Mouse (Mus musculus) C2C12 (cell line): Measurements from ENCODE around the gene Grip1. TPM values are rescaled to one million over a fixed set of nuclear protein-coding genes. Genes with fewer than 3 reads are reported as not detected.

Experiments
- H3K27me3 ChIP-seq: one replicate; pipeline ENCODE4 v1.6.1; 2011; ENCODE audit not compliant: control insufficient read depth, insufficient read depth, insufficient read length
- H3K36me3 ChIP-seq: one replicate; pipeline ENCODE4 v1.6.1; 2011; ENCODE audit not compliant: control insufficient read depth, insufficient read depth
- H3K4me3 ChIP-seq: one replicate; pipeline ENCODE4 v1.5.1; 2011; ENCODE audit warnings: mild to moderate bottlenecking, control low read depth; ENCODE audit not compliant: poor library complexity, insufficient read depth, severe bottlenecking
- H3K79me2 ChIP-seq: one replicate; pipeline ENCODE4 v1.6.1; 2011; ENCODE audit not compliant: control insufficient read depth, insufficient read depth
- H3K79me3 ChIP-seq: one replicate; pipeline ENCODE4 v1.6.1; 2011; ENCODE audit warnings: low read depth, control low read depth
- H3ac ChIP-seq: one replicate; pipeline ENCODE3; 2011; ENCODE audit warnings: low read depth; ENCODE audit not compliant: control insufficient read depth, insufficient read length
- CEBPB ChIP-seq: IDR thresholded peaks from one replicate; pipeline ENCODE4 v1.6.1; 2011; ENCODE audit warnings: low read depth, mild to moderate bottlenecking, control low read depth, moderate library complexity
- CTCF ChIP-seq: IDR thresholded peaks from one replicate; pipeline ENCODE4 v1.5.1; 2011; ENCODE audit not compliant: control insufficient read depth, insufficient read depth, insufficient read length
- FOSL1 ChIP-seq: IDR thresholded peaks from one replicate; pipeline ENCODE4 v1.8.0; 2011; ENCODE audit warnings: mild to moderate bottlenecking, low read length; ENCODE audit not compliant: poor library complexity, insufficient read depth, severe bottlenecking
- MAX ChIP-seq: IDR thresholded peaks from one replicate; pipeline ENCODE4 v1.6.1; 2011; ENCODE audit warnings: mild to moderate bottlenecking, control low read depth
- MYOD1 ChIP-seq: IDR thresholded peaks from one replicate; pipeline ENCODE4 v1.6.1; 2011; ENCODE audit warnings: low read depth; ENCODE audit not compliant: control insufficient read depth, insufficient read length
- MYOG ChIP-seq: IDR thresholded peaks from one replicate; pipeline ENCODE4 v1.6.1; 2011; ENCODE audit not compliant: control insufficient read depth, insufficient read length; ENCODE audit errors: extremely low read depth
- USF1 ChIP-seq: IDR thresholded peaks from one replicate; pipeline ENCODE4 v1.6.1; 2011; ENCODE audit warnings: low read depth, mild to moderate bottlenecking, control low read depth, moderate library complexity
- polyA plus RNA-seq: library from polyadenylated mRNA; unstranded; fragments of >200 nt; fragmentation: generic; extraction: Trizol; gene quantifications from one replicate; pipeline ENCODE4 v1.2.1, GENCODE M21; 2012; ENCODE audit warnings: missing spikeins

Gene Grip1
- polyA plus RNA-seq, 1 experiment, result 0.02 TPM

- Histone ChIP-seq H3K27me3 (no peaks in the 10 kb centered on the region), H3K4me3 (no peak overlapping the region), H3ac (no peak overlapping the region), H3K79me2 (no peaks in the 10 kb centered on the region), H3K79me3 (no peaks in the 10 kb centered on the region), H3K36me3 (no peaks in the 10 kb centered on the region)
- TF ChIP-seq MYOD1 (peak; percentile 93), MYOG (no peak)
These were observed 119.5 kb downstream of the Grip1 start for GRCm38 (mm10) chr10:119573134-119573533.

- Histone ChIP-seq H3K27me3 (no peaks in the 10 kb centered on the region), H3K79me3 (no peaks in the 10 kb centered on the region), H3ac (no peak overlapping the region), H3K4me3 (no peak overlapping the region), H3K79me2 (no peaks in the 10 kb centered on the region), H3K36me3 (no peaks in the 10 kb centered on the region)
- TF ChIP-seq CTCF (no peak), MYOG (no peak), FOSL1 (no peak), MYOD1 (no peak), USF1 (no peak), MAX (no peak), CEBPB (no peak)
These were observed 122.2 kb downstream of the Grip1 start for GRCm38 (mm10) chr10:119575780-119576179.

DNA sequence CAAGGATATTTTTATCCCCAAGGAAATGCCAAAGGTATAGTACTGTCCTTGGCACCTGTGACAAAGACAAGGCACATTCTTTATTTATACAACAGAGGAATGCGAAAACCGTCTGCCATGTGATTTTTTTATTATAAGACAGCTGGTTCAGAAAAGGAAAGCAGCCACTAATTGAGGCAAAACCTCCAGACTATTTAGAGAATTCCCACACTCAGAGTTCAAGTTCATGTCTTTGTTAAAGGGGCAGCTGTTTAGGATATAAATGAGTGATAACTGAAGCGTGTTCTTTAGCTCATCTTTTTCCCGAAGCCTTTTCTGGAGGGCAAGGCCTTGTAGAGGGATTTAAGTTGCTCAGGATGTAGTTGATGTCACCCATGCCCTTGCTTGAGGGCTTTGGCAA is 126.4 kb downstream of the Grip1 start:
- no peak overlapping the region for H3ac ChIP-seq
- no peaks in the 10 kb centered on the region for H3K36me3 ChIP-seq
- TF ChIP-seq CEBPB (no peak), USF1 (no peak), CTCF (no peak), MAX (no peak), MYOD1 (no peak), MYOG (no peak), FOSL1 (no peak)
- H3K27me3 ChIP-seq, result no peaks in the 10 kb centered on the region
- H3K4me3 ChIP-seq, result no peak overlapping the region
- no peaks in the 10 kb centered on the region for H3K79me2 ChIP-seq
- H3K79me3 ChIP-seq, result no peaks in the 10 kb centered on the region

GRCm38 (mm10) chr10:119584666-119585065 is 131.0 kb downstream of the Grip1 start:
- H3K4me3 ChIP-seq, result no peak overlapping the region
- no peak for TF ChIP-seq USF1
- TF ChIP-seq CEBPB, result no peak
- TF ChIP-seq FOSL1, result no peak
- TF ChIP-seq CTCF, result no peak
- no peak for TF ChIP-seq MYOD1
- TF ChIP-seq MYOG, result no peak
- no peak for TF ChIP-seq MAX
- no peaks in the 10 kb centered on the region for H3K36me3 ChIP-seq
- no peak overlapping the region for H3ac ChIP-seq
- H3K79me2 ChIP-seq, result no peaks in the 10 kb centered on the region
- H3K79me3 ChIP-seq, result no peaks in the 10 kb centered on the region
- H3K27me3 ChIP-seq, result no peaks in the 10 kb centered on the region

GRCm38 (mm10) chr10:119586976-119587375 is 133.3 kb downstream of the Grip1 start:
- Histone ChIP-seq H3K4me3 (no peak overlapping the region), H3K79me2 (no peaks in the 10 kb centered on the region), H3K27me3 (peaks cover 3% of the 10 kb centered on the region), H3ac (no peak overlapping the region), H3K79me3 (no peaks in the 10 kb centered on the region), H3K36me3 (no peaks in the 10 kb centered on the region)
- no peak for TF ChIP-seq MYOD1

DNA sequence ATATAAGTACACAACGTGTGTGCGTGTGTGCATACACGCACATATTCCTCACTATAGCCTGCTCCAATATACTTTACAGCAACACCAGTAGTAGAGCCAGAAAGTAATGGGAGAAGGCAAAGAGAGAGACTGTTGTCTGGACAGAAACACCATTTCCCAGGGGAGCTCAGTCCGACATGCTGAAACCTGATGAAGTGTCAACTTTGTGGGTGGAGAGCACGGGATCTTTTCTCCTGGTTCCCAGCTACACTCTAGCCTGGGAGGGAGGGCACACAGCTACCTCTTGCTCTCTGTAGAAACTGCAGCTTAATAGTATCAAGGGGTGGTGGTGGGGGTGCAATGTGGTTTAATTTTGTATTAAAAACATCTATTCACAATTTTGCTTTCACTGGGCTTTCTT is 143.2 kb downstream of the Grip1 start:
- H3K4me3 ChIP-seq, result no peak overlapping the region
- peaks cover 6% of the 10 kb centered on the region for H3K27me3 ChIP-seq
- H3K36me3 ChIP-seq, result no peaks in the 10 kb centered on the region
- no peaks in the 10 kb centered on the region for H3K79me3 ChIP-seq
- no peaks in the 10 kb centered on the region for H3K79me2 ChIP-seq
- H3ac ChIP-seq, result no peak overlapping the region
- no peak for TF ChIP-seq FOSL1
- TF ChIP-seq USF1, result no peak
- no peak for TF ChIP-seq CEBPB
- TF ChIP-seq MAX, result no peak
- no peak for TF ChIP-seq MYOD1
- no peak for TF ChIP-seq MYOG
